Mouse (Mus musculus) cerebellum, adult 2 months (tissue): ENCODE measurements around the gene Ryr3. TPM values are rescaled to one million over a fixed set of nuclear protein-coding genes. Genes with fewer than 3 reads are reported as not detected.

Experiments used
- DNase-seq, 2 experiments: peaks; one replicate each; pipeline ENCODE4 v3.0.0; 2021
- H3K27ac ChIP-seq: fragments of 200-500 bp; 2 replicates; pipeline ENCODE4 v1.5.1; 2012; ENCODE audit warnings: low read length, control low read depth, inconsistent platforms; ENCODE audit not compliant: insufficient read depth
- H3K27me3 ChIP-seq: fragments of 200-500 bp; 2 replicates; pipeline ENCODE4 v1.6.1; 2012; ENCODE audit warnings: inconsistent platforms, mild to moderate bottlenecking, low read length, moderate library complexity; ENCODE audit not compliant: control insufficient read depth, insufficient read depth
- H3K4me1 ChIP-seq: fragments of 200-500 bp; 2 replicates; pipeline ENCODE4 v1.6.1; 2011; ENCODE audit warnings: low read length; ENCODE audit not compliant: control insufficient read depth, insufficient read depth
- H3K4me3 ChIP-seq: fragments of 200-500 bp; replicated peaks from 2 replicates; pipeline ENCODE3; 2011; ENCODE audit warnings: mild to moderate bottlenecking, low read depth, low read length, control low read depth; ENCODE audit not compliant: insufficient read depth
- CTCF ChIP-seq: fragments of 200-500 bp; IDR thresholded peaks from 2 replicates; pipeline ENCODE4 v1.5.1; 2011; ENCODE audit warnings: low read depth, mild to moderate bottlenecking, control low read depth, low read length, moderate library complexity, borderline replicate concordance; ENCODE audit not compliant: insufficient read depth
- POLR2A ChIP-seq: fragments of 200-500 bp; IDR thresholded peaks from 2 replicates; pipeline ENCODE4 v1.6.1; 2011; ENCODE audit warnings: low read length, control low read depth, borderline replicate concordance; ENCODE audit not compliant: insufficient read depth
- WGBS: fragments of 180-500 bp; shearing (Covaris S2); methylation state at CpG from one replicate; pipeline ENCODE4 v1.1.7; 2018; 5-methylcytosine and 5-hydroxymethylcytosine counted together
- polyA plus RNA-seq: library from polyadenylated mRNA; depleted of rRNA; stranded (reverse); fragments of >200 nt; gene quantifications from 2 replicates; pipeline ENCODE4 v1.2.3, GENCODE M21; 2012

Ryr3 gene
- polyA plus RNA-seq, 1 experiment: 16.9 TPM

- no peak overlapping the region for H3K27ac ChIP-seq
- no peak overlapping the region for H3K4me3 ChIP-seq
- DNase-seq: no peak
- no peaks in the 10 kb centered on the region for H3K27me3 ChIP-seq
- no peaks in the 10 kb centered on the region for H3K4me1 ChIP-seq
- 36% methylated on average over 3 of the region's 3 CpGs for WGBS
- no peak for TF ChIP-seq POLR2A
- TF ChIP-seq CTCF: no peak
Measured at GRCm38 (mm10) chr2:112653836-112654235, 563.1 kb downstream of the Ryr3 start.

GRCm38 (mm10) chr2:112637206-112637605, 579.7 kb downstream of the Ryr3 start:
- 17% methylated on average over 5 of the region's 5 CpGs for WGBS
- Histone ChIP-seq H3K4me1 (peaks cover 8% of the 10 kb centered on the region), H3K27ac (peak overlapping the region; percentile 8), H3K27me3 (no peaks in the 10 kb centered on the region), H3K4me3 (no peak overlapping the region)
- DNase-seq: peak; percentile 66 to 87
- TF ChIP-seq CTCF (no peak), POLR2A (no peak)

- DNase-seq: no peak
- Histone ChIP-seq H3K27ac (no peak overlapping the region), H3K4me3 (no peak overlapping the region), H3K4me1 (peaks cover 4% of the 10 kb centered on the region), H3K27me3 (no peaks in the 10 kb centered on the region)
- 92% methylated on average over 9 of the region's 9 CpGs for WGBS
- TF ChIP-seq POLR2A (no peak), CTCF (no peak)
Measured at GRCm38 (mm10) chr2:112632536-112632935, 584.4 kb downstream of the Ryr3 start.

- no peak overlapping the region for H3K27ac ChIP-seq
- no peaks in the 10 kb centered on the region for H3K27me3 ChIP-seq
- H3K4me3 ChIP-seq: no peak overlapping the region
- no peaks in the 10 kb centered on the region for H3K4me1 ChIP-seq
- DNase-seq: no peak
- WGBS: 66% methylated on average over 11 of the region's 11 CpGs
- no peak for TF ChIP-seq CTCF
- TF ChIP-seq POLR2A: no peak
Measured at GRCm38 (mm10) chr2:112630669-112631068, 586.2 kb downstream of the Ryr3 start.

- TF ChIP-seq POLR2A: no peak
- no peak for TF ChIP-seq CTCF
- no peak for DNase-seq
- Histone ChIP-seq H3K4me1 (no peaks in the 10 kb centered on the region), H3K27me3 (no peaks in the 10 kb centered on the region), H3K4me3 (no peak overlapping the region), H3K27ac (no peak overlapping the region)
- 93% methylated on average over 3 of the region's 3 CpGs for WGBS
Measured at GRCm38 (mm10) chr2:112625156-112625555, 591.7 kb downstream of the Ryr3 start.

GRCm38 (mm10) chr2:112617206-112617605, 599.7 kb downstream of the Ryr3 start:
- Histone ChIP-seq H3K27ac (no peak overlapping the region), H3K4me3 (no peak overlapping the region), H3K4me1 (peaks cover 3% of the 10 kb centered on the region; the same call in 1 of the 2 replicates), H3K27me3 (no peaks in the 10 kb centered on the region; the same call in 1 of the 2 replicates)
- no peak for TF ChIP-seq POLR2A
- TF ChIP-seq CTCF: no peak
- DNase-seq: no peak
- 49% methylated on average over 3 of the region's 3 CpGs for WGBS

- no peak for DNase-seq
- H3K4me3 ChIP-seq: no peak overlapping the region
- H3K27me3 ChIP-seq: no peaks in the 10 kb centered on the region; the same call in 1 of the 2 replicates
- TF ChIP-seq POLR2A (no peak), CTCF (no peak)
- H3K4me1 ChIP-seq: peaks cover 3% of the 10 kb centered on the region; the same call in 1 of the 2 replicates
- H3K27ac ChIP-seq: no peak overlapping the region
- WGBS: 18% methylated on average over 7 of the region's 7 CpGs
Measured at GRCm38 (mm10) chr2:112614375-112614774, 602.5 kb downstream of the Ryr3 start.

- Histone ChIP-seq H3K27me3 (no peaks in the 10 kb centered on the region; the same call in 1 of the 2 replicates), H3K4me1 (peaks cover 3% of the 10 kb centered on the region; the same call in 1 of the 2 replicates), H3K4me3 (no peak overlapping the region), H3K27ac (no peak overlapping the region)
- 73% methylated on average over 3 of the region's 3 CpGs for WGBS
- no peak for DNase-seq
- no peak for TF ChIP-seq POLR2A
- TF ChIP-seq CTCF: no peak
Measured at GRCm38 (mm10) chr2:112612628-112613027, 604.3 kb downstream of the Ryr3 start.

- TF ChIP-seq CTCF: no peak
- no peak for TF ChIP-seq POLR2A
- H3K27ac ChIP-seq: no peak overlapping the region
- 68% methylated on average over 3 of the region's 3 CpGs for WGBS
- DNase-seq: peak in 1 of 2 experiments; percentile 46
- H3K27me3 ChIP-seq: no peaks in the 10 kb centered on the region
- no peaks in the 10 kb centered on the region for H3K4me1 ChIP-seq
- H3K4me3 ChIP-seq: no peak overlapping the region
Measured at GRCm38 (mm10) chr2:112606536-112606935, 610.4 kb downstream of the Ryr3 start.
